Mouse (Mus musculus) testis, adult 2 months (tissue): ENCODE measurements at regions not wholly inside any gene's neighbourhood (a gene's known extent, or its start where the extent isn't known, plus 50 kb on each side); places are given as distances from the start of the nearest gene placed in this dataset.
"Not testable (repeated sequence)": the region's sequence is repeated elsewhere in the genome, so short reads cannot be mapped to it uniquely, and the experiment has no call there.

ENCODE experiments used
- CTCF ChIP-seq: fragments of 200-500 bp; IDR thresholded peaks from 2 replicates; pipeline ENCODE4 v1.5.1; 2012; ENCODE audit warnings: low read depth, mild to moderate bottlenecking, inconsistent platforms, low read length, moderate library complexity; ENCODE audit not compliant: control insufficient read depth, insufficient read depth, insufficient replicate concordance
- POLR2A ChIP-seq: fragments of 200-500 bp; IDR thresholded peaks from 2 replicates; pipeline ENCODE4 v1.6.1; 2012; ENCODE audit warnings: low read depth, mild to moderate bottlenecking, inconsistent platforms, low read length, moderate library complexity; ENCODE audit not compliant: control insufficient read depth

DNA sequence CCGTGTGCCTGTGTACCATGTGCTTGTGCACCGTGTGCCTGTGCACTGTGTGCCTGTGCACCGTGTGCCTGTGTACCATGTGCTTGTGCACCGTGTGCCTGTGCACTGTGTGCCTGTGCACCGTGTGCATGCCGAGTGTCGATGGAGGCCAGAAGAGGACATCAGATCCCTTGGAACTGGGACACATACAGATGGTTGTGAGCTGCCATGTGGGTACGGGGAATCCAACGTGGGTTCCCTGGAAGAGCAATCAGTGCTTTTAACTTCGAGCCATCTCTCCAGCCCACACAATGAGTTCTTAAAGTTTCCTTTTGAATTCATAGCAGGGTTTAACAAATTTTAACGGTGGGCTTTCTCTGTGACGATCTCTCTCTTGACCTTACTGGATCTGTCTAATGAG, 386.8 kb upstream of the Auts2 start:
- TF ChIP-seq CTCF, POLR2A: not testable (repeated sequence)
